Mouse (Mus musculus) erythroblast, embryonic 14.5 days (primary cell): Measurements from ENCODE around the gene Ntn4.

Experiments
- GATA1 ChIP-seq: IDR thresholded peaks from 2 replicates; pipeline ENCODE4 v1.6.1; 2012; ENCODE audit warnings: low read length, inconsistent platforms, mixed read lengths
- TAL1 ChIP-seq: IDR thresholded peaks from 3 replicates; pipeline ENCODE4 v1.6.1; 2012; ENCODE audit warnings: low read length, inconsistent platforms, mixed read lengths

DNA sequence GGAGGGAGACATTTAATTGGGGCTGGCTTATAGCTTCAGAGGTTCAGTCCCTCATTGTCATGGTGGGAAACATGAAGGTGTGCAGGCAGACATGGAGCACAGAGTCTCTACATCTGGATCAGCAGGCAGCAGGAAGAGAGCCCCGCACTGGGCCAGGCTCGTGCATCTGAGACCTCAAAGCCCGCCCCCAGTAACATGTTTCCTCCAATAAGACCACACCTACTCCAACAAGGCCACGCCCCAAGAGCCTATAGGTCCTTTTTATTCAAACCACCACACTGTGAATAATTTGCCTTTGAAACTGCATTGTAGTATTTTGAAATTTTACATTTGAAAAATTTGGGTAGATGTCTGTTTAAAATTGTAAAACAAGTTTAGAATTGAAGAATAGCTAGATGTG is 8.4 kb upstream of the Ntn4 start:
- no peak for TF ChIP-seq GATA1
- no peak for TF ChIP-seq TAL1
